Mouse (Mus musculus): Measurements from ENCODE around the gene Rbbp5. TPM values are rescaled to one million over a fixed set of nuclear protein-coding genes. Genes with fewer than 3 reads are reported as not detected.
A peak's percentile ranks its signal among the peaks of the same experiment; 100 is the strongest.

Rbbp5 gene
- polyA plus RNA-seq, 1 experiment from 2014 or later = 14.5 TPM

GRCm38 (mm10) chr1:132436960-132437359 lies 40.2 kb upstream of the Rbbp5 start:
- Histone ChIP-seq H3K9ac (ENCODE audit: low read depth, low read length) (no peak overlapping the region), H3K9me3 (ENCODE audit: control insufficient read depth) (no peaks in the 10 kb centered on the region), H3K4me2 (replicated peaks; ENCODE audit: low read depth) (no peak overlapping the region), H3K27me3 (replicated peaks; ENCODE audit: control insufficient read depth, insufficient read depth, low read length) (no peaks in the 10 kb centered on the region), H3K4me1 (replicated peaks; ENCODE audit: control insufficient read depth, insufficient read depth, low read length) (no peaks in the 10 kb centered on the region), H3K4me3 (ENCODE audit: low read depth, low read length) (no peak overlapping the region), H3K27ac (ENCODE audit: low read depth, low read length) (no peak overlapping the region), H3K36me3 (ENCODE audit: control insufficient read depth, insufficient read depth) (peaks cover 22% of the 10 kb centered on the region; the same call in 1 of the 2 replicates)
- WGBS = 83% methylated on average over 1 of the region's 1 CpGs
- no peak for TF ChIP-seq CTCF (IDR thresholded peaks at IDR 0.05; ENCODE audit: low read depth)
- ATAC-seq = no peak

GRCm38 (mm10) chr1:132437389-132437788 lies 39.8 kb upstream of the Rbbp5 start:
- Histone ChIP-seq H3K9me3 (ENCODE audit: control insufficient read depth) (no peaks in the 10 kb centered on the region), H3K4me2 (replicated peaks; ENCODE audit: low read depth) (no peak overlapping the region), H3K4me3 (ENCODE audit: low read depth, low read length) (no peak overlapping the region), H3K9ac (ENCODE audit: low read depth, low read length) (no peak overlapping the region), H3K27ac (ENCODE audit: low read depth, low read length) (no peak overlapping the region), H3K36me3 (ENCODE audit: control insufficient read depth, insufficient read depth) (peaks cover 22% of the 10 kb centered on the region; the same call in 1 of the 2 replicates), H3K4me1 (replicated peaks; ENCODE audit: control insufficient read depth, insufficient read depth, low read length) (no peaks in the 10 kb centered on the region), H3K27me3 (replicated peaks; ENCODE audit: control insufficient read depth, insufficient read depth, low read length) (no peaks in the 10 kb centered on the region)
- TF ChIP-seq CTCF (IDR thresholded peaks at IDR 0.05; ENCODE audit: low read depth) = no peak
- 83% methylated on average over 5 of the region's 5 CpGs for WGBS
- ATAC-seq = no peak

- WGBS = 90% methylated on average over 1 of the region's 1 CpGs
- no peak for ATAC-seq
- peak; percentile 36; the same call in 1 of the 2 replicates for TF ChIP-seq CTCF (IDR thresholded peaks at IDR 0.05; ENCODE audit: low read depth)
These were observed 36.2 kb upstream of the Rbbp5 start for GRCm38 (mm10) chr1:132440896-132441435.

GRCm38 (mm10) chr1:132449742-132450141 lies 27.4 kb upstream of the Rbbp5 start:
- H3K4me3 ChIP-seq (ENCODE audit: low read depth, low read length) = no peak overlapping the region
- H3K4me2 ChIP-seq (replicated peaks; ENCODE audit: low read depth) = no peak overlapping the region
- ATAC-seq = no peak
- H3K9ac ChIP-seq (ENCODE audit: low read depth, low read length) = no peak overlapping the region
- 91% methylated on average over 7 of the region's 7 CpGs for WGBS
- H3K9me3 ChIP-seq (ENCODE audit: control insufficient read depth) = no peaks in the 10 kb centered on the region
- H3K27me3 ChIP-seq (replicated peaks; ENCODE audit: control insufficient read depth, insufficient read depth, low read length) = no peaks in the 10 kb centered on the region
- no peak overlapping the region for H3K27ac ChIP-seq (ENCODE audit: low read depth, low read length)
- no peak for TF ChIP-seq CTCF (IDR thresholded peaks at IDR 0.05; ENCODE audit: low read depth)
- peaks cover 41% of the 10 kb centered on the region for H3K36me3 ChIP-seq (ENCODE audit: control insufficient read depth, insufficient read depth)
- no peaks in the 10 kb centered on the region for H3K4me1 ChIP-seq (replicated peaks; ENCODE audit: control insufficient read depth, insufficient read depth, low read length)

More at GRCm38 (mm10) chr1:132440896-132441435, 36.2 kb upstream of the Rbbp5 start:
- Histone ChIP-seq H3K4me1 (replicated peaks; ENCODE audit: control insufficient read depth, insufficient read depth, low read length) (no peaks in the 10 kb centered on the region), H3K36me3 (ENCODE audit: control insufficient read depth, insufficient read depth) (peaks cover 8% of the 10 kb centered on the region; the same call in 1 of the 2 replicates), H3K27me3 (replicated peaks; ENCODE audit: control insufficient read depth, insufficient read depth, low read length) (no peaks in the 10 kb centered on the region), H3K9me3 (ENCODE audit: control insufficient read depth) (no peaks in the 10 kb centered on the region), H3K4me2 (replicated peaks; ENCODE audit: low read depth) (no peak overlapping the region), H3K4me3 (ENCODE audit: low read depth, low read length) (no peak overlapping the region), H3K9ac (ENCODE audit: low read depth, low read length) (no peak overlapping the region), H3K27ac (ENCODE audit: low read depth, low read length) (no peak overlapping the region)

- WGBS = 83% methylated on average over 5 of the region's 5 CpGs
- Histone ChIP-seq H3K27ac (ENCODE audit: low read depth, low read length) (no peak overlapping the region), H3K27me3 (replicated peaks; ENCODE audit: control insufficient read depth, insufficient read depth, low read length) (no peaks in the 10 kb centered on the region), H3K4me1 (replicated peaks; ENCODE audit: control insufficient read depth, insufficient read depth, low read length) (no peaks in the 10 kb centered on the region), H3K4me2 (replicated peaks; ENCODE audit: low read depth) (no peak overlapping the region), H3K9ac (ENCODE audit: low read depth, low read length) (no peak overlapping the region), H3K4me3 (ENCODE audit: low read depth, low read length) (no peak overlapping the region), H3K9me3 (ENCODE audit: control insufficient read depth) (no peaks in the 10 kb centered on the region), H3K36me3 (ENCODE audit: control insufficient read depth, insufficient read depth) (peaks cover 38% of the 10 kb centered on the region)
- no peak for ATAC-seq
- TF ChIP-seq CTCF (IDR thresholded peaks at IDR 0.05; ENCODE audit: low read depth) = no peak
These were observed 12.5 kb upstream of the Rbbp5 start for GRCm38 (mm10) chr1:132464651-132465050.

- Histone ChIP-seq H3K4me3 (ENCODE audit: low read depth, low read length) (no peak overlapping the region), H3K36me3 (ENCODE audit: control insufficient read depth, insufficient read depth) (peaks cover 17% of the 10 kb centered on the region), H3K27ac (ENCODE audit: low read depth, low read length) (no peak overlapping the region), H3K4me1 (replicated peaks; ENCODE audit: control insufficient read depth, insufficient read depth, low read length) (no peaks in the 10 kb centered on the region), H3K9me3 (ENCODE audit: control insufficient read depth) (no peaks in the 10 kb centered on the region), H3K27me3 (replicated peaks; ENCODE audit: control insufficient read depth, insufficient read depth, low read length) (no peaks in the 10 kb centered on the region), H3K4me2 (replicated peaks; ENCODE audit: low read depth) (no peak overlapping the region), H3K9ac (ENCODE audit: low read depth, low read length) (no peak overlapping the region)
- ATAC-seq = peak; percentile 19; the same call in 1 of the 2 replicates
- TF ChIP-seq CTCF (IDR thresholded peaks at IDR 0.05; ENCODE audit: low read depth) = no peak
These were observed 8.2 kb upstream of the Rbbp5 start for GRCm38 (mm10) chr1:132468926-132469325.
